Mouse (Mus musculus) G1E (cell line): ENCODE results near the gene Prepl.

Experiments
- CTCF ChIP-seq: IDR thresholded peaks from 2 replicates; pipeline ENCODE4 v1.5.1; 2012; ENCODE audit warnings: low read depth, low read length, inconsistent platforms, mixed read lengths
- GATA1 ChIP-seq: IDR thresholded peaks from 2 replicates; pipeline ENCODE4 v1.6.1; 2012; ENCODE audit warnings: borderline replicate concordance, low read length, inconsistent platforms, mixed read lengths
- POLR2AphosphoS5 ChIP-seq: IDR thresholded peaks from 2 replicates; pipeline ENCODE4 v1.6.1; 2012; ENCODE audit warnings: low read depth, low read length, inconsistent platforms; ENCODE audit not compliant: insufficient replicate concordance
- TAL1 ChIP-seq: conservative IDR thresholded peaks from 2 replicates; pipeline ENCODE4 v1.6.1; 2012; ENCODE audit warnings: low read depth, low read length, inconsistent platforms, mixed read lengths

DNA sequence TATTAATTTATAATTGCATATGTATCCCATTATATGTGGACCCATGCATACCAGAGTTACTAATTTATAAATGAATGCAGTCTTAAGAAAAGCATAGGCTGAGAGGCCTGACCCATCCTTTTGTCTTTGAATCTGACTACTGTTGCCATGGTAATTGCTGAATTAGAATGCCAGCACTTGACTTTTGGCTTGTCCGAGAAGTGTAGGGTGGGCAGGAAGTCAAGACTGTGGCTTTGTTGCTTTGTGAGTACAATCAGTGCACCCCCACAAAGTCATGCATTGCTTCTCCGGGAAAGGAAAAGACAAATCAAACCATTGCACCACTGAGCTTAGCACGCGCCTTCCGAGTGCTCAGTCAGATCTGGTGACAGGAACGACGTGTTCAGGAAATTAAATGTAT is 11.7 kb upstream of the Prepl start:
- TF ChIP-seq CTCF (no peak), TAL1 (no peak), GATA1 (no peak), POLR2AphosphoS5 (no peak)
